Mouse (Mus musculus): ENCODE measurements around the gene Dennd4c. TPM values are rescaled to one million over a fixed set of nuclear protein-coding genes. Genes with fewer than 3 reads are reported as not detected.

Dennd4c gene
- total and polyA plus RNA-seq, 3 experiments: 3.2 to 33.3 (median 30.3) TPM

DNA sequence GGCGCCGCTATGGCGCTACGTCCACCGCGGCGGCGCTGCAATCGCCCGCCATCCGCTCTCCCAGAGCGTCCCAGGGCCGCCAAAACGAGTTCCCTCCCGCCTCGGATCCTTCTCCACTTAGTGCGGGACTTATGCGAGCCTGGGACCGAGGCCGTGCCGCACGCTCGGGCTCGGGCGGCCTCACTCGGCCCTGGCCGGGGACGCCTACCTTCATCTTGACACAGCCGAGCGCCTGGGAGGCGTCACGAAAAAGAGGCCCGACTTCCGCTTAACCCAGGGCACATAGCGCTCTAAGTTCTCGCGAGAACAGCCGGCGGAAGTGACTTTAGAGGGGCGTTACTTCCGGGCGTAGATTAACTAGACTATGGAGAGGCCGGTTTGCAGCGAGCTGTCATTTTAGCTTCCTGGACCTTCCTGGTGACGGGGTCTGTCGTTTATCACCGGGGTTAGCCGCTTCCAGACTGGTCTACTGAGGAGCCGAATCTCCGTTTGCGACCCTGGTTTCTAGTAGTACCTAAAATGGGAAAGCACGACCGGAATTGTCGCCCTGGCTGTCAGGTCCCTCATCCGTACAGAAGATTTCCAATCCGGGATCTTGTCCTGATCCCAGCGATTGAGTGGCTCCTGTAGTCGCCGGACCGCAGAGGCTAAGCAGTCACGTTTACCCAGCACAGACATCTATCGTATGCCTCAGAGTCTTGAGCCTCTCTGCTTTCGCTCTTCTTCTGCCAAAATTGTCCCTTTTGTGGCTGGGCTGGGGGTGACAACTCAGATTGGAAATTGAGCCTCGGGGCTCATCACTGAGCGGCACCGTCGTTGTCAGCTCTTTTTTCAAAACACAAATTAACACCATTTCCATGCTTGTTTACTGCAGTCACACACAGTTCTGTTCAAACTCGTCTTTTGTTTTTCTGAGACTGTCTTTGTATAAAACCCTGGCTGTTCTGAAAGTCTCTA lies 109.0 kb downstream of the Dennd4c start, which contains the start of gene Rps6:
TSS of gene Rps6 (minus strand) at position 300 of the 957 bp plus-strand sequence.
- DNase-seq (ENCODE audit: low spot score) (peak; percentile 81), ATAC-seq (ENCODE audit: extremely low read depth, insufficient number of reproducible peaks, low FRiP score, poor library complexity, severe bottlenecking) (peak; percentile 76)
- Histone ChIP-seq H3K36me3 (replicated peaks) (peaks cover 47% of the 10 kb centered on the region), H3K27me3 (ENCODE audit: insufficient read depth, low read length) (no peaks in the 10 kb centered on the region), H3K4me1 (ENCODE audit: insufficient read depth, low read depth, low read length) (peaks cover 31% of the 10 kb centered on the region), H3K9me3 (replicated peaks) (no peaks in the 10 kb centered on the region), H3K4me3 (ENCODE audit: low read depth, low read length) (peak within 1 kb of the TSS; percentile 93)
- TF ChIP-seq POLR2AphosphoS5 (IDR thresholded peaks at IDR 0.05; ENCODE audit: insufficient replicate concordance, low read depth, low read length) (peak; percentile 75; the same call in 1 of the 2 replicates), CTCF (IDR thresholded peaks at IDR 0.05; ENCODE audit: low read depth, low read length) (no peak)

DNA sequence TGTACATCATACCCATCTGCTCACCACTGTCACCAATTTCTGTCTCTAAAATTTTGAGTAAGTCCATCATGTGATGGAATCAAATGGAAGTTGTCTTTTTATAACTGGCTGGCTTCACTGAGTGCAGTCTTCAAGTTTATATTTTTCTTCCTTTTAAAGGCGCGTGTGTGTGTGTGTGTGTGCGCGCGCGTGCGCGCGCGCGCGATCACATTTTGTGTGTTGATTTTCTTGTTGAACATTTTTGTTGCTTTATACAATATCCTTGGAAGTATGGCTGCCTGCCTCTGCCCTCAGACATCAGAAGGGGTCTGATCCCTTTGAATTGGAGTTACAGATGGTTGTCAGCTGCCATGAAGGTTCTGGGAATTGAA lies 109.7 kb downstream of the Dennd4c start:
- TF ChIP-seq GATA2 (IDR thresholded peaks at IDR 0.05; ENCODE audit: borderline replicate concordance, low read depth, low read length) (no peak), CTCF (IDR thresholded peaks at IDR 0.05; ENCODE audit: low read depth, low read length) (no peak), GATA1 (IDR thresholded peaks at IDR 0.05; ENCODE audit: borderline replicate concordance, low read length) (no peak), POLR2AphosphoS5 (IDR thresholded peaks at IDR 0.05; ENCODE audit: insufficient replicate concordance, low read depth, low read length) (no peak), TAL1 (conservative IDR thresholded peaks at IDR 0.05; ENCODE audit: low read depth, low read length) (no peak)
- peaks cover 33% of the 10 kb centered on the region for H3K4me1 ChIP-seq (ENCODE audit: insufficient read depth, low read depth, low read length)
- H3K27me3 ChIP-seq (ENCODE audit: insufficient read depth, low read length): no peaks in the 10 kb centered on the region
- ATAC-seq (ENCODE audit: extremely low read depth, insufficient number of reproducible peaks, low FRiP score, poor library complexity, severe bottlenecking) (no peak), DNase-seq (ENCODE audit: low spot score) (no peak)
- H3K36me3 ChIP-seq (replicated peaks): peaks cover 44% of the 10 kb centered on the region
- no peaks in the 10 kb centered on the region for H3K9me3 ChIP-seq (replicated peaks)
- H3K4me3 ChIP-seq (ENCODE audit: low read depth, low read length): peak overlapping the region; percentile 93

DNA sequence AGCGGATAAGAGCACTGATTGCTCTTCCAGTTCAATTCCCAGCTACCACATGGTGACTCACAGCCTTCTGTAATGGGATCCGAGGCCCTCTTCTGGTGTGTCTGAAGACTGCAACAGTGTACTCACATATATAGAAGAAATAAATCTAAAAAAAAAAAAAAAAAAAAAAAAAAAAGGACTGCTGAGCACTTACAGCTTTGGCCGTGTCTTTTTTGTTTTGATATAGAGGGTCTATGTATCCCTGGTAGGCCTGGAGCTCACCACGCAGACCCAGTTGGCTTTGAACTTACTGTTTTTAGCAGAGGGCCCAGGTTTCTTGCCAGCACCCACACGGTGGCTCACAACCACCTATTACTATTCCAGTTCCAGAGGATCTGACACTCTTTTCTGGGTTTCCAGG lies 115.7 kb downstream of the Dennd4c start:
- Histone ChIP-seq H3K4me1 (ENCODE audit: insufficient read depth, low read depth, low read length) (peaks cover 6% of the 10 kb centered on the region), H3K27me3 (ENCODE audit: insufficient read depth, low read length) (peaks cover 21% of the 10 kb centered on the region), H3K4me3 (ENCODE audit: low read depth, low read length) (no peak overlapping the region), H3K9me3 (replicated peaks) (no peaks in the 10 kb centered on the region), H3K36me3 (replicated peaks) (peaks cover 4% of the 10 kb centered on the region)
- no peak for DNase-seq (ENCODE audit: low spot score)
- ATAC-seq (ENCODE audit: extremely low read depth, insufficient number of reproducible peaks, low FRiP score, poor library complexity, severe bottlenecking): no peak
- TF ChIP-seq GATA2 (IDR thresholded peaks at IDR 0.05; ENCODE audit: borderline replicate concordance, low read depth, low read length) (no peak), TAL1 (conservative IDR thresholded peaks at IDR 0.05; ENCODE audit: low read depth, low read length) (no peak), GATA1 (IDR thresholded peaks at IDR 0.05; ENCODE audit: borderline replicate concordance, low read length) (no peak), CTCF (IDR thresholded peaks at IDR 0.05; ENCODE audit: low read depth, low read length) (no peak), POLR2AphosphoS5 (IDR thresholded peaks at IDR 0.05; ENCODE audit: insufficient replicate concordance, low read depth, low read length) (no peak)

DNA sequence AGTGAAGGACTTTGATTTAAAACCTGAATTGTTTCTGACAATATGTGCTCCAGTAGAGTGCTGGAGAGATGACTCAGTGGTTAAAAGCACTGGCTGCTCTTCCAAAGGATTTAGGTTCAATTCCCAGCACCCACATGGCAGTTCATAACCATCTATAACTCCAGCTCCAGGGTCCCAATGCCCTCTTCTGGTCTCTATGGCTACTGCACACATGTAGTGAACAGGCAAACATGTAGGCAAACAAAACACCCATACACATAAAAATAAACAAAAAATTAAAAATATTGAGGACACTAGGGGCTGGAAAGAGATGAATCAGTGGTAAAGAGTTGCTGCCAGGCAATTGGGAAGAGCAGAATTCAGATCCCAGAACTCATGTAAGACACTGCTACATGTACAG lies 123.6 kb downstream of the Dennd4c start:
- Histone ChIP-seq H3K27me3 (ENCODE audit: insufficient read depth, low read length) (peaks cover 46% of the 10 kb centered on the region), H3K4me3 (ENCODE audit: low read depth, low read length) (no peak overlapping the region), H3K36me3 (replicated peaks) (no peaks in the 10 kb centered on the region), H3K4me1 (ENCODE audit: insufficient read depth, low read depth, low read length) (peaks cover 9% of the 10 kb centered on the region), H3K9me3 (replicated peaks) (peaks cover 4% of the 10 kb centered on the region; the same call in 1 of the 2 replicates)
- TF ChIP-seq TAL1 (conservative IDR thresholded peaks at IDR 0.05; ENCODE audit: low read depth, low read length): no peak
- TF ChIP-seq GATA2 (IDR thresholded peaks at IDR 0.05; ENCODE audit: borderline replicate concordance, low read depth, low read length): no peak
- TF ChIP-seq GATA1 (IDR thresholded peaks at IDR 0.05; ENCODE audit: borderline replicate concordance, low read length): no peak
- no peak for TF ChIP-seq POLR2AphosphoS5 (IDR thresholded peaks at IDR 0.05; ENCODE audit: insufficient replicate concordance, low read depth, low read length)
- TF ChIP-seq CTCF (IDR thresholded peaks at IDR 0.05; ENCODE audit: low read depth, low read length): no peak
- ATAC-seq (ENCODE audit: extremely low read depth, insufficient number of reproducible peaks, low FRiP score, poor library complexity, severe bottlenecking): no peak
- DNase-seq (ENCODE audit: low spot score): no peak

DNA sequence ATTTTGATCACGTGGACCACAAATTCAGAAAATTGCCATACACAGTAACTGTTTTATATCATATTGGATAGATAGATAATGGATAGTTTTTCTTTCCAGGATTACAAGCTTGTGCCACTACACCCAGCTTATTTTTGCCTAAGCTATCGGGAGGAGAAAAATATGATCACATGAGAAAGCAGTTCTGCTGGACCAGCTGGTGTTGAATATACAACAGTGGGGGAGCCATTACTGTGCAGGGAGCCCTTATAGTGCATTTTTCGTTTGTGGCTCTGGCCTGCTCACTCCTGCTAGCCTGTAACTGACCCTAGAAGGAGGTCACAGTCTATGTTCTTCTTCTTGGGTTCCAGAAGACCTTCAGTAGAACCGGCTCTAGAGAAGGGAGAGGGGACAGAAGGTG lies 124.7 kb downstream of the Dennd4c start:
- Histone ChIP-seq H3K4me3 (ENCODE audit: low read depth, low read length) (no peak overlapping the region), H3K27me3 (ENCODE audit: insufficient read depth, low read length) (peaks cover 42% of the 10 kb centered on the region)

DNA sequence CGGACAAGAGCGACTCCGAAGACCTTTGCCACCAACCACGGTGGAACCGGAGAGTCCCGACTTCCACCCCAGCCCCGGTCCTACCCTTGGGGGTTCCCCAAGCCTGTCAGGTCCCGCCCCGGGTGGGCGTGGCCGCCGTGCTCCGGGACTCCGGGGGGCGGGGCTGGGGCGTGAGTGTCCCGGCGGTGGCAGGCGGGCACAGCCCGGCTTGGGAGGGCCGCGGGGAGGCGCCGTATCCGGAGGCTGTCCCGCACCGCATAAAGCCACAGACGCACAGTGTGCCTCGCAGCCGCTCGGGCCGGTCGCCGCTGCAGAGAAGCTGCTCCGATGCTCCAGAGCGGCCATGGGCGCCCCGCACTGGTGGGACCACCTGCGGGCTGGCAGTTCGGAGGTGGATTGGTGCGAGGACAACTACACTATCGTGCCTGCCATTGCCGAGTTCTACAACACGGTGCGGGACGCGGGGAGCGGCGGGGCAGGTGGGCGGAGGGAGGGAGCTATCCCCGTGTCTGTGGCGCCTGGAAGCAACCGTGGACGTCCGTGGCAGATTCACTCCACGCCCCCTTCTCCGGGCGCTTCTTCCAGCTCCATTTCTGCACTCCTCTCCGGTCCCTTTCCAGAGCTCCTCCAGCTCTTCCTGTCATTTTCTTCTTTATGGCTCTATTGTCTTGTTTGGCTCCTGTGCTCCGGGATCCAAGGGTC lies 125.9 kb downstream of the Dennd4c start, which contains the start of gene Acer2:
TSS of gene Acer2 (plus strand) at position 251 of the 702 bp plus-strand sequence.
- Histone ChIP-seq H3K27me3 (ENCODE audit: insufficient read depth, low read length) (peaks cover 39% of the 10 kb centered on the region), H3K36me3 (replicated peaks) (no peaks in the 10 kb centered on the region), H3K4me1 (ENCODE audit: insufficient read depth, low read depth, low read length) (peaks cover 9% of the 10 kb centered on the region), H3K4me3 (ENCODE audit: low read depth, low read length) (peak within 1 kb of the TSS; percentile 72), H3K9me3 (replicated peaks) (peaks cover 4% of the 10 kb centered on the region; the same call in 1 of the 2 replicates)
- DNase-seq (ENCODE audit: low spot score) (peak; percentile 40), ATAC-seq (ENCODE audit: extremely low read depth, insufficient number of reproducible peaks, low FRiP score, poor library complexity, severe bottlenecking) (peak; percentile 45; the same call in 1 of the 2 replicates)
- TF ChIP-seq CTCF (IDR thresholded peaks at IDR 0.05; ENCODE audit: low read depth, low read length): no peak
- TF ChIP-seq POLR2AphosphoS5 (IDR thresholded peaks at IDR 0.05; ENCODE audit: insufficient replicate concordance, low read depth, low read length): no peak
- TF ChIP-seq GATA1 (IDR thresholded peaks at IDR 0.05; ENCODE audit: borderline replicate concordance, low read length): no peak
- TF ChIP-seq GATA2 (IDR thresholded peaks at IDR 0.05; ENCODE audit: borderline replicate concordance, low read depth, low read length): no peak
- TF ChIP-seq TAL1 (conservative IDR thresholded peaks at IDR 0.05; ENCODE audit: low read depth, low read length): no peak

More for the DNA sequence above, 124.7 kb downstream of the Dennd4c start:
- no peaks in the 10 kb centered on the region for H3K36me3 ChIP-seq (replicated peaks)
- peaks cover 4% of the 10 kb centered on the region; the same call in 1 of the 2 replicates for H3K9me3 ChIP-seq (replicated peaks)
- no peak for ATAC-seq (ENCODE audit: extremely low read depth, insufficient number of reproducible peaks, low FRiP score, poor library complexity, severe bottlenecking)
- TF ChIP-seq POLR2AphosphoS5 (IDR thresholded peaks at IDR 0.05; ENCODE audit: insufficient replicate concordance, low read depth, low read length) (no peak), GATA2 (IDR thresholded peaks at IDR 0.05; ENCODE audit: borderline replicate concordance, low read depth, low read length) (no peak), TAL1 (conservative IDR thresholded peaks at IDR 0.05; ENCODE audit: low read depth, low read length) (no peak), GATA1 (IDR thresholded peaks at IDR 0.05; ENCODE audit: borderline replicate concordance, low read length) (no peak), CTCF (IDR thresholded peaks at IDR 0.05; ENCODE audit: low read depth, low read length) (no peak)
- no peak for DNase-seq (ENCODE audit: low spot score)
- H3K4me1 ChIP-seq (ENCODE audit: insufficient read depth, low read depth, low read length): peaks cover 9% of the 10 kb centered on the region

All from G1E (cell line).